Mouse (Mus musculus): Measurements from ENCODE around the gene Poln. TPM values are rescaled to one million over a fixed set of nuclear protein-coding genes. Genes with fewer than 3 reads are reported as not detected.

The Poln gene
- polyA plus RNA-seq, 2 experiments, result 1.3 to 1.7 TPM

GRCm38 (mm10) chr5:34093021-34093420, 76.2 kb downstream of the Poln start:
- Histone ChIP-seq H3K4me2 (replicated peaks; ENCODE audit: low read depth, low read length, severe bottlenecking) (no peak overlapping the region), H3K9me3 (ENCODE audit: control insufficient read depth, low read length) (no peaks in the 10 kb centered on the region), H3K9ac (ENCODE audit: low read depth, low read length, severe bottlenecking) (0 out of 2 replicates have a peak overlapping the region, but pooled peaks have one; percentile 4), H3K27me3 (ENCODE audit: control insufficient read depth, insufficient read depth, low read length) (no peaks in the 10 kb centered on the region), H3K4me1 (ENCODE audit: control insufficient read depth, insufficient read depth, low read length) (no peaks in the 10 kb centered on the region), H3K27ac (replicated peaks; ENCODE audit: low read depth, low read length) (no peak overlapping the region), H3K4me3 (replicated peaks; ENCODE audit: low read length) (no peak overlapping the region), H3K36me3 (ENCODE audit: control insufficient read depth, insufficient read depth, low read length) (no peaks in the 10 kb centered on the region)
- WGBS, result 80% methylated on average over 2 of the region's 2 CpGs
- DNase-seq (ENCODE audit: low spot score) (no peak), ATAC-seq (ENCODE audit: low FRiP score, low read depth) (no peak)
- TF ChIP-seq POLR2A (IDR thresholded peaks at IDR 0.05; ENCODE audit: borderline replicate concordance, extremely low read depth, insufficient read depth, insufficient read length), result no peak

GRCm38 (mm10) chr5:34032520-34032919, 136.7 kb downstream of the Poln start:
- no peaks in the 10 kb centered on the region for H3K9me3 ChIP-seq (ENCODE audit: control insufficient read depth, low read length)
- DNase-seq (ENCODE audit: low spot score) (no peak), ATAC-seq (ENCODE audit: low FRiP score, low read depth) (no peak)
- no peak overlapping the region for H3K9ac ChIP-seq (ENCODE audit: low read depth, low read length, severe bottlenecking)
- H3K4me1 ChIP-seq (ENCODE audit: control insufficient read depth, insufficient read depth, low read length), result no peaks in the 10 kb centered on the region
- H3K36me3 ChIP-seq (ENCODE audit: control insufficient read depth, insufficient read depth, low read length), result no peaks in the 10 kb centered on the region
- no peak overlapping the region for H3K4me3 ChIP-seq (replicated peaks; ENCODE audit: low read length)
- H3K27me3 ChIP-seq (ENCODE audit: control insufficient read depth, insufficient read depth, low read length), result no peaks in the 10 kb centered on the region
- no peak for TF ChIP-seq POLR2A (IDR thresholded peaks at IDR 0.05; ENCODE audit: borderline replicate concordance, extremely low read depth, insufficient read depth, insufficient read length)
- H3K27ac ChIP-seq (replicated peaks; ENCODE audit: low read depth, low read length), result no peak overlapping the region
- 75% methylated on average over 3 of the region's 3 CpGs for WGBS
- no peak overlapping the region for H3K4me2 ChIP-seq (replicated peaks; ENCODE audit: low read depth, low read length, severe bottlenecking)

GRCm38 (mm10) chr5:34031022-34031421, 138.2 kb downstream of the Poln start:
- Histone ChIP-seq H3K4me2 (replicated peaks; ENCODE audit: low read depth, low read length, severe bottlenecking) (no peak overlapping the region), H3K9ac (ENCODE audit: low read depth, low read length, severe bottlenecking) (no peak overlapping the region), H3K4me1 (ENCODE audit: control insufficient read depth, insufficient read depth, low read length) (no peaks in the 10 kb centered on the region), H3K27me3 (ENCODE audit: control insufficient read depth, insufficient read depth, low read length) (no peaks in the 10 kb centered on the region), H3K4me3 (replicated peaks; ENCODE audit: low read length) (no peak overlapping the region), H3K9me3 (ENCODE audit: control insufficient read depth, low read length) (no peaks in the 10 kb centered on the region), H3K36me3 (ENCODE audit: control insufficient read depth, insufficient read depth, low read length) (no peaks in the 10 kb centered on the region), H3K27ac (replicated peaks; ENCODE audit: low read depth, low read length) (no peak overlapping the region)
- ATAC-seq (ENCODE audit: low FRiP score, low read depth) (no peak), DNase-seq (ENCODE audit: low spot score) (no peak)
- WGBS, result 69% methylated on average over 6 of the region's 6 CpGs
- no peak for TF ChIP-seq POLR2A (IDR thresholded peaks at IDR 0.05; ENCODE audit: borderline replicate concordance, extremely low read depth, insufficient read depth, insufficient read length)

GRCm38 (mm10) chr5:34030101-34030500, 139.1 kb downstream of the Poln start:
- Histone ChIP-seq H3K9me3 (ENCODE audit: control insufficient read depth, low read length) (no peaks in the 10 kb centered on the region), H3K4me1 (ENCODE audit: control insufficient read depth, insufficient read depth, low read length) (no peaks in the 10 kb centered on the region), H3K36me3 (ENCODE audit: control insufficient read depth, insufficient read depth, low read length) (no peaks in the 10 kb centered on the region), H3K27me3 (ENCODE audit: control insufficient read depth, insufficient read depth, low read length) (no peaks in the 10 kb centered on the region), H3K9ac (ENCODE audit: low read depth, low read length, severe bottlenecking) (no peak overlapping the region), H3K27ac (replicated peaks; ENCODE audit: low read depth, low read length) (no peak overlapping the region), H3K4me3 (replicated peaks; ENCODE audit: low read length) (no peak overlapping the region), H3K4me2 (replicated peaks; ENCODE audit: low read depth, low read length, severe bottlenecking) (no peak overlapping the region)
- DNase-seq (ENCODE audit: low spot score) (no peak), ATAC-seq (ENCODE audit: low FRiP score, low read depth) (no peak)
- WGBS, result 49% methylated on average over 4 of the region's 4 CpGs
- no peak for TF ChIP-seq POLR2A (IDR thresholded peaks at IDR 0.05; ENCODE audit: borderline replicate concordance, extremely low read depth, insufficient read depth, insufficient read length)

- DNase-seq (ENCODE audit: low spot score) (no peak), ATAC-seq (ENCODE audit: low FRiP score, low read depth) (no peak)
- Histone ChIP-seq H3K4me1 (ENCODE audit: control insufficient read depth, insufficient read depth, low read length) (no peaks in the 10 kb centered on the region), H3K9me3 (ENCODE audit: control insufficient read depth, low read length) (no peaks in the 10 kb centered on the region), H3K4me3 (replicated peaks; ENCODE audit: low read length) (no peak overlapping the region), H3K9ac (ENCODE audit: low read depth, low read length, severe bottlenecking) (no peak overlapping the region), H3K36me3 (ENCODE audit: control insufficient read depth, insufficient read depth, low read length) (no peaks in the 10 kb centered on the region), H3K4me2 (replicated peaks; ENCODE audit: low read depth, low read length, severe bottlenecking) (no peak overlapping the region), H3K27ac (replicated peaks; ENCODE audit: low read depth, low read length) (no peak overlapping the region), H3K27me3 (ENCODE audit: control insufficient read depth, insufficient read depth, low read length) (no peaks in the 10 kb centered on the region)
- no peak for TF ChIP-seq POLR2A (IDR thresholded peaks at IDR 0.05; ENCODE audit: borderline replicate concordance, extremely low read depth, insufficient read depth, insufficient read length)
- 74% methylated on average over 4 of the region's 4 CpGs for WGBS
Measured at GRCm38 (mm10) chr5:34018968-34019367, 150.3 kb downstream of the Poln start.

GRCm38 (mm10) chr5:34014652-34015051, 154.6 kb downstream of the Poln start:
- Histone ChIP-seq H3K4me3 (replicated peaks; ENCODE audit: low read length) (no peak overlapping the region), H3K4me1 (ENCODE audit: control insufficient read depth, insufficient read depth, low read length) (no peaks in the 10 kb centered on the region), H3K27me3 (ENCODE audit: control insufficient read depth, insufficient read depth, low read length) (no peaks in the 10 kb centered on the region), H3K9ac (ENCODE audit: low read depth, low read length, severe bottlenecking) (no peak overlapping the region), H3K9me3 (ENCODE audit: control insufficient read depth, low read length) (no peaks in the 10 kb centered on the region), H3K4me2 (replicated peaks; ENCODE audit: low read depth, low read length, severe bottlenecking) (no peak overlapping the region), H3K36me3 (ENCODE audit: control insufficient read depth, insufficient read depth, low read length) (no peaks in the 10 kb centered on the region), H3K27ac (replicated peaks; ENCODE audit: low read depth, low read length) (no peak overlapping the region)
- no peak for ATAC-seq (ENCODE audit: low FRiP score, low read depth)
- 64% methylated on average over 1 of the region's 1 CpGs for WGBS
- DNase-seq (ENCODE audit: low spot score), result no peak
- TF ChIP-seq POLR2A (IDR thresholded peaks at IDR 0.05; ENCODE audit: borderline replicate concordance, extremely low read depth, insufficient read depth, insufficient read length), result no peak
